In genomic region chr6:4291380-4291779, GRCm38 (mm10) we compare ENCODE assay signal across 11 mouse cellular contexts.
"Had no signal": no experiment of that assay in that cellular context is flagged by ENCODE, and none has a peak within 500 bp of the region (broad histone marks: within the 10 kb centered on the region; RNA-seq: fewer than 3 reads in every experiment).

No protein-coding gene starts in this region.

- DNase-seq: kidney, adult 9 months; kidney, postnatal 36 days; layer of hippocampus, adult 9-11 months; layer of hippocampus, postnatal 36 days; left cerebral cortex, postnatal 4 days; lung, adult 2 months; lung, postnatal 36 days; midbrain, embryonic 14.5 days; right cerebral cortex, postnatal 14 days; thymus, adult 2 months; thymus, postnatal 36 days had no signal
